Mouse (Mus musculus): ENCODE results near the gene Wdr81.
A peak's percentile ranks its signal among the peaks of the same experiment; 100 is the strongest.

Gene Wdr81

DNA sequence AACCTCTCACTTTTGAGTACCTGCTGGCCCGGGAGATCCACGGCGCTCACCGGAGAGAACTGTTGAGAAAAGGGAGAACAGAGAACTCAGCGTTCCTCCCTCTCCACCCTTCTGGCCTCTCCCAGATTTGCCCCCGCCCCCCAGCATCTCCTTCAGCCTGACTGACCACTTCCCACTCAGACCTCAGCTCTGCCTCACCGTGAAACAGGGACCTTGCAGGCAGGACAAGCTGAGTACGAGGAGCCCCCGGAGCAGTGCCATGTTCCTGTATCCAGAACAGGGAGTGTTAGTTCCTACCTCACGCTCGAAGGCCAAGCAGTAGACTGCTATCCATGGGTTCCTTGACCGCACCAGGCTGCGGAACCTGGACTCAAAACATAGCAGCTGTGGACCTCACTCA, 16.3 kb downstream of the Wdr81 start:
- no peak for DNase-seq (ENCODE audit: low read depth, low spot score)

DNA sequence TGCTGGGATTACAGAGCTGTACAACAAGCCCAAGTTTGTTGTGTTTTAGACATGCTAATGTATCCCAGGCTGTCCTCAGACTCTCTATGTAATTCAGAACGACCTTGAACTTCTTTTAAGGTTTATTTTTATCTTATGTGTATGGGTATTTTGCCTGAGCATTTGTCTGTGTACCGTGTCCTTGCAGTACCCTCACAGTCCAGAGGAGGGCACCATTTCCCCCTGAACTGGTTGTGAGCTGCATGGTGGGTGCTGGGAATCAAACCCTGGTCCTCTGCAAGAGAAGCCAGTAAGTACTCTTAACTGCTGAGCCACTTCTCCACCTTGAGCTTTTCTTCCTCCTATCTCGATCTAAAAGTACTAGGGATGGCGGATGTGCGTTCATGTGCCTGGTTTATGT, 20.4 kb downstream of the Wdr81 start:
- no peak for DNase-seq (ENCODE audit: low read depth, low spot score)

- DNase-seq (ENCODE audit: low read depth, low spot score), result no peak
Measured at GRCm38 (mm10) chr11:75431307-75431706, 23.2 kb downstream of the Wdr81 start.

DNA sequence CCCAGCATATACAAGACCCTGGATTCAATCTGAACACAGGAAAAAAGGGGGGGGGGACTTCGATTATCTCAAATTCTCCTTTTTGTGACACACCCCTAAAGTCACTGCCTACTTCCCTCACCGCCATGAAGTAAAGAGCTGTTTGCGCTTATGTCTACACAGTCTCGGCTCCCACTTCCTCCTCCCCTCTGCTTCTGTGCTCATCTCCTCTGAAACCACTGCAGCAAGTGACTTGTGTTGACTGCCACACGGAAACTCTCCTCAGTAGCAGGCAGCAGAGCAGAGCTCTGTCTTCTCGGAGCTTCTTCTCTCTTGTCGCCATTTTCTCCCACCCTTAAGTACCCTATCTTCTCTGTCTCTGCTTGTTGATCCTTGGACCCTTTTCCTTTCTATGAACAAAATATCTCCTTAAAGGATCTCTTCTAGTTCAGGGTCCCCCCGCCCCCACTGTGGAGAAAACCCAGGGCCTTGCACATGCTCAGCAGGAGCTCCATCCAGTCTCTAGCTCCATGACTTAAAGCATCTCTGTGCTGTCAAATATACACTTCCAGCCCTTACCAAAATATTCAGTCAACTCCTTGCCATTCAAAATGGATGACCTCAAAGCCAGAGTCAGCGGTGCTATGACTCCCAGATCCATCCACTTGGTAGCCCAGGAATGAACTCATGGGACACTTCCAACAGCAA, 25.4 kb downstream of the Wdr81 start:
- peak; percentile 77 for DNase-seq (ENCODE audit: low read depth, low spot score)

DNA sequence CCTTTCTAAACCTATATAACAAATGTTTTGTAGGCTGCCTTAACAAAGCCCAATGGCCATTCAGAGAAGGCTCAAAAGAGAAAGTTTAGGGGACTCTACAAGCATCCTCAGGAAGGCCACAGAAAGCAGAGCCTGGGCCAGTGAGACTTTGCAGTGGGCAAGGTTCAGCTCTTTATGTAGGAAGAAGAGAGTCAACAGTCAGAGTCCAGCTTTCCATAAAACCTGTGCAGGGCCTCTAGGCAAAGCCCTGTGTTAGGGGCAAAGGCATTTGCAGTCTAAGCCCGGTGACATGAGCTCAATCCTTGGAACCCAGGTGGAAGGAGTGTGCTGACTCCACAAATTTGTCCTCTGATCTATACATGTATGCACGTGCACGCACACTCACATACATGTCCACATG, 30.1 kb downstream of the Wdr81 start:
- DNase-seq (ENCODE audit: low read depth, low spot score), result no peak

GRCm38 (mm10) chr11:75424033-75424432, 30.5 kb downstream of the Wdr81 start:
- DNase-seq (ENCODE audit: low read depth, low spot score), result no peak

GRCm38 (mm10) chr11:75423091-75423490, 31.4 kb downstream of the Wdr81 start:
- DNase-seq (ENCODE audit: low read depth, low spot score), result no peak

- no peak for DNase-seq (ENCODE audit: low read depth, low spot score)
Measured at GRCm38 (mm10) chr11:75422013-75422792, 32.3 kb downstream of the Wdr81 start, which contains the start of gene Serpinf1. Serpinf1 (minus strand) TSS chr11:75422701.

DNA sequence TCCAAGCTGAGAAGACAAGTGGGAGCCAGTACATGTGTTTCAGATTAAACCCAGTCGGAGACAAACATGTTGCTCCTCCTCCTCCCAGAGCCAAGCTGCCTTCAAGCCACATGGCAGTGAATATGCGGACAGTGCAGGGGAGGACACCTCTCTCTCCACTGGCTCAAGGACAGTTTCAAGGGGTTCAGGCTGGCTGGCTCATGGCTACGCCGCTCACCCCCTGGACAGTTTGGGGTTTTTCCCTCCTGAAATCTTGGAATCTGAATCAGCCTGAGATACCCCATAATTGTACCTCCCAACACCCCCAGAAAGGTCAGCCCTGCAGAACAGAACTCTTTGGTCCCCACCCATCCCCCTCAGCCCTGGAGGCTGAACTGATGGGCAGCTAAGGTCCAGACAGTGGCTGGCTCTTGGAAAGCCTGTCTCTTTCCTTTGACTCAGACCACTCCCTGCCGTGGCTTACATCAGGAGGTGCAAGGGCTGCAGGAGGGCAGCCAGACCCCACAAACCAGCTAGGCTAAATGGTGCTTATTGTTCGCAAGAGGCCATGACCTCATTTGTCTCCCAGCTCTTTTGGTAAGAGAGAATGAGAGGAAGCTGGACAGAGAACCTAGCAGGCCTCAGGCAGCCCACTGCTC, 33.0 kb downstream of the Wdr81 start:
- DNase-seq (ENCODE audit: low read depth, low spot score), result no peak

DNA sequence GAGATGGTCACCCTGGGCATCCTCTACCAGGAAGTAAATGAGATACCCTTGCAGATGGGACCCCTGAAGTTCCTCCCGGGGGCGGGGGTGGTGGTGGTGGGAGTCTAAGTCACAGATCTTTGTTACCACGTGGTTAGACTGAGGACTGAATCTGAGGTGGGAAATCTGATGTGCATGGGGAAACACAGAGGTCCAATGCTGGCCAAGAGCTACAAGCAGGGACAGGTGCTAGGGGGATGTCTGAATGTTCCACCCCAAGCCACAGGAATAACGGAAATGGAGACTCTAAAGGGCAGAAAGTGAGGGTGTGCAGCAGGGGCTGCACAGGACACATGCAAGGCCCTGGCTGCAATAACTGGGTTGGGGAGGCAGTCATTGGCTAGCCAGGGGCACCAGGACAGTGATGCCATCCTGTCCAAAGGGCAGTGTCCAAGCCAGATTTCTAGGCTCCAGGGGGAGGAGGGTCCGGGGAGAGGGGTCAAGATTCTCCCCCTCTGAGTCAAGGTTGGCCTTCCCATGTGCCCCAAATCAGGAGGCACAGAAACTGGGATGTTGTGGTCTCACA, 33.6 kb downstream of the Wdr81 start:
- no peak for DNase-seq (ENCODE audit: low read depth, low spot score)

- DNase-seq (ENCODE audit: low read depth, low spot score), result no peak
Measured at GRCm38 (mm10) chr11:75420037-75420436, 34.5 kb downstream of the Wdr81 start.

DNA sequence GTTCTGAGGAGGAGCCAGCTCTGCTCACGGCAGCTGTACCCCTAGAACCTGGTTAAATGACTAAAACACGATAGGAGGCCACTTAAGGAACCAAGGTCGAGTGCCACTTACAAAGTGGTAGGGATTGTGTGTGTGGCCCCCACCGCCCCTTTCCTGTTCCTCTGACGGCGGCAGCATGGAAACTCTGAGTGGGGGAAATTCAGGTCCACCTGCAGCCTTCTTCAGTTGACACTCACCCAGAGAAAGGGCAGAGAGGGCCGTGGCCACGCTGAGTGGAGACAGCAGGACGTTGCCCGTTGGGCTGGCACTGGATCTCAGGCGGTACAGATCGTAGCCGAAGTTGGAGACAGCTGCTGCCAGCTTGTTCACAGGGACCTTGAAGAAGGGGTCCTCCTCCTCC, 38.5 kb downstream of the Wdr81 start:
- no peak for DNase-seq (ENCODE audit: low read depth, low spot score)

GRCm38 (mm10) chr11:75415096-75415495, 39.4 kb downstream of the Wdr81 start:
- peak; percentile 64 for DNase-seq (ENCODE audit: low read depth, low spot score)

- peak; percentile 53 for DNase-seq (ENCODE audit: low read depth, low spot score)
Measured at GRCm38 (mm10) chr11:75410591-75410990, 43.9 kb downstream of the Wdr81 start.

- DNase-seq (ENCODE audit: low read depth, low spot score), result peak; percentile 87
Measured at GRCm38 (mm10) chr11:75409679-75410575, 44.6 kb downstream of the Wdr81 start.

GRCm38 (mm10) chr11:75406865-75407264, 47.7 kb downstream of the Wdr81 start:
- DNase-seq (ENCODE audit: low read depth, low spot score), result peak; percentile 75

DNA sequence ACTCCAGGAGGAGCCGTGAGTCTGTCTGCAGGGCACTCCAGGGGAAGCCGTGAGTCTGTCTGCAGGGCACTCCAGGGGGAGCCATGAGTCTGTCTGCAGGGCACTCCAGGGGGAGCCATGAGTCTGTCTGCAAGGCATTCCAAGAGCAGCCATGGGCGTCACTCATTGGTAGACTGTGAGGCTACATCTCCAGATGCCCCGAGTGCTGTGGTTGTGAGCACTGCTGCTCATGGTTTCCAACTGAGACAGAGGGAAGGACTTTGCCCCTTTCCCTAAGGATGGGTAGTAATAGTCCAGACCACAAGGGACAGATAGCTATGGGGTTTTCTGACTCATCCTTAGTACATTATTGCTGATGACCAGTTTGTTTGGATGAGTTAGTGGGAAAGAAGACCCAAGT, 48.4 kb downstream of the Wdr81 start:
- DNase-seq (ENCODE audit: low read depth, low spot score), result no peak

GRCm38 (mm10) chr11:75404801-75405200, 49.7 kb downstream of the Wdr81 start:
- no peak for DNase-seq (ENCODE audit: low read depth, low spot score)

- no peak for DNase-seq (ENCODE audit: low read depth, low spot score)
Measured at GRCm38 (mm10) chr11:75403301-75404052, 51.0 kb downstream of the Wdr81 start.

GRCm38 (mm10) chr11:75402271-75402690, 52.2 kb downstream of the Wdr81 start:
- peak; percentile 59 for DNase-seq (ENCODE audit: low read depth, low spot score)

Data from A20 (cell line).